Mouse (Mus musculus) testis, postnatal 10 days (tissue): ENCODE data around the gene Zbtb22.

Source experiments
- DNase-seq: peaks from one replicate; pipeline ENCODE4 v3.0.0; 2021; ENCODE audit warnings: low spot score

Gene Zbtb22

DNA sequence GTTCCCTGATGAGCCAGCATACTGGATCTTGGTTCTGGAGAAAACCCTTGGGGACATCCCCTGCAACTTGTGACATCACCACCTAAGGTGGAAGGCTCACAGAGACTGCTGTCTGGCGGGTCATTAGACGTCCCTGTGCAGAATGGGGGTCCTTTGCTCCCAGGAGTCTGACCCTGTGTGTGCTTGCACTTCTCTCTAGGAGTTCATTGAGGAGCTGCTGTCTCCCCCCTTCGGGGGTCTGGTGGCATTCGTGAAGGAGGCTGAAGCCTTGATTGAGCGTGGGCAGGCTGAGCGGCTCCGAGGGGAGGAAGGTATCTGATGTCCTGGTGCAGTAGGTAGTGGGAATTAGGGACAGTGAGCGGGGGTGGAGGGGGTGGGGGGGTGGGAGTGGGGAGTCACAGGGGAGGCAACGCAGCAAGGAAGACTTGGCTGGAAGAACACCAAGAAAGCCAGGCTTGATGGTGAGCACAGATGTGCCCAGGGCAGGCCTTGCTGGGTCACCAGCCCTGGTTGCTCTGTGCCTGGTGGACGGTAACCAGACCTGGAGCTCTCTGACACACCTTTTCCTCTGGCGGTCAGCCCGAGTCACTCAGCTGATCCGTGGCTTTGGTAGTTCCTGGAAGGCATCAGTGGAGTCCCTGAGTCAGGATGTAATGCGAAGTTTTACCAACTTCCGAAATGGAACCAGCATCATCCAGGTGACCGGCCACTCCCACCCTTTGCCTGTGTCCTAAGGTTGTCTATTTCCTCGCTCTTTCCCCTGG, 49.6 kb downstream of the Zbtb22 start:
- DNase-seq: peak; percentile 55

DNA sequence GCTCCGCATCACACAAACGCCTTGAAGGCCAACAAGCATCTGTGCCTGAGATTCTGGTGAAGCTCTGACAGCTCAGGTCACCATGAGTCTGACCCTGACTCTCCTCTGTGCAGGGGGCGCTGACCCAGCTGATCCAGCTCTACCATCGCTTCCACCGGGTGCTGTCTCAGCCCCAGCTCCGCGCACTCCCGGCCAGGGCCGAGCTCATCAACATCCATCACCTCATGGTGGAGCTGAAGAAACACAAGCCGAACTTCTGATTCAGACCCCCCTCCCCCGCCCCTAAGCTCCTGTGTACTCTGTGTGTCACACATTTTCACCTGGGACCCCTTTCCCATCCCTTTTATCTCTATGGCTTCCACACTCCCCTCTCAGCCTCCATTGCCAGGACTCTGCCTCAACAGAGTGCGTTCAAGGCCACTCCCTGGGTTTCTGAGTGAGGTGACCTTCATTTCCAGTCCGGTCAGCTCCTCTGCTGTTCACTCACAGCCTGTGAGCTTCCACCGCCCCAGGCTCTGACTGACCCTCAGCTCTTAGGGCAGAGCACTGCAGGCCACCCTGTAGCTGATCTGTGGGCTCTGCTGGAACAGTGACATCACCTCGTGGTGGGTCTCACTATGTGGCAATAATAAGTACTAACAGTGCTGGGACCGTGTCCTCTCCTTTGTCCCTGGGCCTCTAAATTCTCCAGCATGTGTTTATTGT, 50.3 kb downstream of the Zbtb22 start:
- DNase-seq: peak; percentile 49

DNA sequence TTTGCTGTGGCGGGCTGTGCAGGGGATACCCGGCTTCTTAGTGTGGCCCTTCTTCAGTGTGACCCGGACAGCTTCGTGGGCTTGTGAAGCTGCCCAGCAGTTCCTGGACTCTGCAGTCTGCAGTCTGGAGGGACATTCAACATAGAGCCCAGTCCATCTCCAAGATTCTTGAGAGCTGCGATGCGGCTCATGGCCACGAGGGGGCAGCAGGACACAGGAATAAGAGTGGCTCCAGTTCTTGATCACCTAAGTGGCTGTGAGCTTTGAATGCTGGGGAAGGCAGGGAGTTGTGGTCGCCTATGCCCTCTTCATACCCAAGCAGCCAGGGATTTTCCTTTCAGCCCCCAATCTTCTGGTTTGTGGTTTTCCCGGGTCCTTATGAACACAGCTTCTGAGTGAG, 52.8 kb downstream of the Zbtb22 start:
- DNase-seq: peak; percentile 83
